ENCODE assay signal across 8 mouse cellular contexts in genomic region chr17:15497882-15498752, GRCm38 (mm10). TPM values are rescaled to one million over a fixed set of nuclear protein-coding genes. Genes with fewer than 3 reads are reported as not detected.
DNase-seq lines count a peak whose midpoint lies in the region; ATAC-seq and TF ChIP-seq lines count a peak whose summit lies in the region.

No protein-coding gene starts in this region.

- no peak for TF ChIP-seq CTCF in gastrocnemius, adult 2 months (IDR thresholded peaks at IDR 0.05)

- peak overlapping the region; percentile 77 for H3K4me3 ChIP-seq in gastrocnemius, adult 2 months
- H3K4me3 ChIP-seq in megakaryocyte, embryonic 14.5 days (replicated peaks) = peak overlapping the region; percentile 96

- no peaks in the 10 kb centered on the region for H3K9me3 ChIP-seq in megakaryocyte, embryonic 14.5 days

- peaks cover 37% of the 10 kb centered on the region for H3K36me3 ChIP-seq in megakaryocyte, embryonic 14.5 days (replicated peaks; ENCODE audit: low read length)

- peak overlapping the region; percentile 98 for H3K27ac ChIP-seq in gastrocnemius, adult 2 months

- peak; percentile 97 for DNase-seq in ZHBTc4 (ENCODE audit: low read depth, low spot score)
- peak; percentile 96 for DNase-seq in gastrocnemius, adult 2 months
- DNase-seq in hindlimb bud, embryonic 11.5 days (ENCODE audit: extremely low spot score, low read depth, low spot score) = peak; percentile 58
- DNase-seq in left cerebral cortex, adult 8-10 months (ENCODE audit: low spot score in 2 of 2) = peak; percentile 91
- peak; percentile 97 for DNase-seq in right cerebral cortex, postnatal 10 days (ENCODE audit: low spot score in 2 of 2)
- peak; percentile 91 for DNase-seq in urinary bladder, postnatal 25 days (ENCODE audit: low spot score)

- H3K4me1 ChIP-seq in megakaryocyte, embryonic 14.5 days = peaks cover 45% of the 10 kb centered on the region

- intact Hi-C loops in gastrocnemius, adult 2 months (cut with DNase I) = no loop called here

- peak; percentile 84 for ATAC-seq in common myeloid progenitor, adult 5-6 weeks (replicated peaks; ENCODE audit: low read depth, poor library complexity, severe bottlenecking)

- no peaks in the 10 kb centered on the region for H3K27me3 ChIP-seq in megakaryocyte, embryonic 14.5 days (replicated peaks)

RNA-seq across cellular contexts. Expression of gene Psmb1, which starts 1.4 kb away (rescaled TPM):
- total RNA-seq in common myeloid progenitor, adult 5-6 weeks (2017) = 178 and 184 TPM in 2 replicates
- 100 to 1,000 TPM; 106 to 111 TPM for total RNA-seq in gastrocnemius, adult 2 months (2021)
- total RNA-seq in left cerebral cortex, adult 8-10 months (2022) = 100 to 1,000 TPM; 123 to 140 (median 133) TPM
- 9.4 and 35.6 TPM in 2 replicates for polyA plus RNA-seq in megakaryocyte, embryonic 14.5 days (2012; ENCODE audit: insufficient read depth, low replicate concordance)

RNA-seq across cellular contexts. Expression of gene Tbp, which starts 1.6 kb away (rescaled TPM):
- total RNA-seq in common myeloid progenitor, adult 5-6 weeks (2017) = 48.1 and 58.4 TPM in 2 replicates
- total RNA-seq in gastrocnemius, adult 2 months (2021) = 1 to 10 TPM; 7.8 to 9.1 TPM
- 10 to 100 TPM; 29.9 to 36.9 (median 33.1) TPM for total RNA-seq in left cerebral cortex, adult 8-10 months (2022)
- polyA plus RNA-seq in megakaryocyte, embryonic 14.5 days (2012; ENCODE audit: insufficient read depth, low replicate concordance) = 0.92 and 1.4 TPM in 2 replicates

RNA-seq across cellular contexts. Expression of gene Pdcd2, which starts 29.0 kb away (rescaled TPM):
- 86.3 and 100 TPM in 2 replicates for total RNA-seq in common myeloid progenitor, adult 5-6 weeks (2017)
- total RNA-seq in gastrocnemius, adult 2 months (2021) = 10 to 100 TPM; 19.5 to 20.5 TPM
- total RNA-seq in left cerebral cortex, adult 8-10 months (2022) = 10 to 100 TPM; 14.9 to 28.9 (median 23.8) TPM
- polyA plus RNA-seq in megakaryocyte, embryonic 14.5 days (2012; ENCODE audit: insufficient read depth, low replicate concordance) = 33.3 and 52.6 TPM in 2 replicates

Comparison
In these comparisons a context has a peak if more than half of its experiments do, and no peak if none do; other contexts are left out.
1. Peak in every context shown above with its lines: DNase-seq, ATAC-seq, H3K4me3 ChIP-seq and H3K27ac ChIP-seq.